Mouse (Mus musculus): ENCODE results near the gene Ren1. TPM values are rescaled to one million over a fixed set of nuclear protein-coding genes. Genes with fewer than 3 reads are reported as not detected.
A peak's percentile ranks its signal among the peaks of the same experiment; 100 is the strongest.

Gene Ren1
- polyA plus RNA-seq, 1 experiment from 2014 or later, result 1.4 TPM

DNA sequence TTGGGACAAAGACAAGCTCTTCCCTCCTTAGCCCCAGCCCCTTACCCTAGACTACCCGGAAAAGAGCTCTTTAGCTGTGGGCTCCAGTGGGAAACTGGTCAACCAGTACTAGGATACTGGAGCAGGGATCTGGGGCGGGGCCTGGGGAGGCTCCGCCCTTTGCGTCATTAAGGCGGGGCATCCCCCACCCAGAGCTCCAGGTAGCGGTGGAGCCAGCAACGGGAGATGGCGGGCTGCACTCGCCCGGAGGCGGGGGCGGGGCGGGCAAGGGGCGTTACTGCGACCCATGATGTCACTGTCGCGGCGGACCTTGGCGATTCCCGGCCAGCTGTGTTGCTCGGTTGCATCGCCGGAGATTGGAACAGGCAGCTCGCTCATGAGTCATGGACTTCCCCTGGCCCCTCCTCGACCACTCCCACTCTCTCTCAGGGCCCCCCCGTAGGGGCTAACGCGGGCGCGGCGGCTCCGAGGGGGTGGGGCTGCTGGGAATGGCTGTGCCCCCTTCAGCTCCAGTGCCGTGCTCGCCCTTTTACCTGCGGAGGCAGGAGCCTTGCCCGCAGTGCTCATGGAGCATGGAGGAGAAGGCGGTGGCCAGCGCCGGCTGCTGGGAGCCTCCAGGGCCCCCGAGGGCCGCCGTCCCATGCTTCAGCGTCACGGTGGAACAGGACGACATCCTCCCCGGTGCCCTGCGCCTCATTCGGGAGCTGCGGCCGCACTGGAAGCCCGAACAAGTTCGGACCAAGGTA, 13.1 kb downstream of the Ren1 start, which contains the start of gene Etnk2:
TSS of gene Etnk2 (plus strand) at position 297 of the 746 bp plus-strand sequence.
- no peaks in the 10 kb centered on the region for H3K9me3 ChIP-seq (ENCODE audit: control insufficient read depth, low read depth, low read length)
- peaks cover 5% of the 10 kb centered on the region for H3K27me3 ChIP-seq (ENCODE audit: control insufficient read depth, insufficient read depth, low read length)
- peaks cover 10% of the 10 kb centered on the region; the same call in 1 of the 2 replicates for H3K4me1 ChIP-seq (ENCODE audit: control insufficient read depth, insufficient read depth, low read length)
- peak within 1 kb of the TSS; percentile 46 for H3K9ac ChIP-seq (replicated peaks; ENCODE audit: low read depth, low read length)
- H3K36me3 ChIP-seq (ENCODE audit: control insufficient read depth, insufficient read depth, low read length), result no peaks in the 10 kb centered on the region
- peak; percentile 78 for ATAC-seq (ENCODE audit: insufficient number of reproducible peaks, insufficient read depth, low FRiP score, low read depth)
- 1% methylated on average over 50 of the region's 52 CpGs for WGBS
- H3K27ac ChIP-seq (ENCODE audit: low read length), result no peak within 1 kb of the TSS
- H3K4me2 ChIP-seq (replicated peaks; ENCODE audit: low read depth, low read length), result peak within 1 kb of the TSS; percentile 99
- peak within 1 kb of the TSS; percentile 54 for H3K4me3 ChIP-seq (ENCODE audit: low read depth, low read length)

DNA sequence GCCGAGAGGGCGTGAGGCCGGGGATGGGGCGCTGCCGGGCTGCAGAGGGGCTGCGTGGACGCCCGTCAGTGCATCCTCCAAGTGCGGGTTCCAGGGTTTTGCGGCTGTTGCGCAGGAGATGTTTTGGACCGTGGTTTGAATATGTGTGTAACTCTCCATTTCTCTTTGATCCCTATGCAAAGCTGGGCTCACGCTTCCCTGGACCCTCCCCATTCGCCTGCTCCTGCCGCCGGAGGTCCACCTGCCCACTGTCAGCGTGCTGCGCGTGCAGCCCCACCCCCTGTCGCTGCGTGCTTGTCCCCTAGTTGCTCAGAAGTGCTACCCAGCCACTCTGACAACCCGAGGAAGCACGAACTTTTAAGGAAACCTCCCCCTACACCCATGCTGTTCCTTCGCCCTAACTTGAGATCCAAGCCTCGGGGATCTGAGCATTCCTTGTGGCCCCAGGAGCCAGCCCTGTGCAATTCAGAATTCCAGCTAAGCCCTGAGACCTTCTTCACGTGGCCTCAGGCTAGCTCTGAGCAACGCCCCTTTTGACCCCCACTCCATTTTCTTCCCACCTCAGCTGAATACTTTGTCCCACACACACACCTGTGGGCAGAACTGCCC, 13.8 kb downstream of the Ren1 start:
- no peak for ATAC-seq (ENCODE audit: insufficient number of reproducible peaks, insufficient read depth, low FRiP score, low read depth)
- Histone ChIP-seq H3K4me1 (ENCODE audit: control insufficient read depth, insufficient read depth, low read length) (peaks cover 10% of the 10 kb centered on the region; the same call in 1 of the 2 replicates), H3K36me3 (ENCODE audit: control insufficient read depth, insufficient read depth, low read length) (no peaks in the 10 kb centered on the region), H3K9me3 (ENCODE audit: control insufficient read depth, low read depth, low read length) (no peaks in the 10 kb centered on the region), H3K9ac (replicated peaks; ENCODE audit: low read depth, low read length) (peak overlapping the region; percentile 46), H3K4me3 (ENCODE audit: low read depth, low read length) (peak overlapping the region; percentile 54), H3K27me3 (ENCODE audit: control insufficient read depth, insufficient read depth, low read length) (peaks cover 5% of the 10 kb centered on the region), H3K4me2 (replicated peaks; ENCODE audit: low read depth, low read length) (peak overlapping the region; percentile 99), H3K27ac (ENCODE audit: low read length) (no peak overlapping the region)
- 4% methylated on average over 27 of the region's 27 CpGs for WGBS

DNA sequence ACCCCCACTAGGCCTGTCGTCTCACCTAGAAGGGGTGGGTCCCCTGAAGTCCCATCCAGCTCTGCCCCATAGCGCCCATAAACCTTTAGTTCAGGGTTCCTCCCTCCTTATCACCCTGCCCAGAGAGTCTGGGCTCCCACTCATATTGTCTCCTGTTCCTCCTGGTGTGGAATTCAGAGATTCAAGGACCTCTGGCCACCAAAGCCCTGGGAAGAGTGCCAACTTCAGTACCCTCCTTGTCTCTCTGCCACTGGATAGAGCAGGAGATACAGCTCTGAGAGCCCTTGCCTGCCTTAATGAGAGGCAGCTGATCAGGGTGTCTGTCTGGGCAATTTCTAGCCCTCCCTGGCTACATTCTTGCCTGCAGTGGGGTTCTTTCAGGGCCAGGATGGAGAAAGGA, 14.6 kb downstream of the Ren1 start:
- no peak overlapping the region; the same call in 1 of the 2 replicates for H3K4me2 ChIP-seq (replicated peaks; ENCODE audit: low read depth, low read length)
- H3K4me3 ChIP-seq (ENCODE audit: low read depth, low read length), result no peak overlapping the region
- no peaks in the 10 kb centered on the region for H3K36me3 ChIP-seq (ENCODE audit: control insufficient read depth, insufficient read depth, low read length)
- ATAC-seq (ENCODE audit: insufficient number of reproducible peaks, insufficient read depth, low FRiP score, low read depth), result no peak
- WGBS, result 49% methylated on average over 2 of the region's 2 CpGs
- no peaks in the 10 kb centered on the region for H3K9me3 ChIP-seq (ENCODE audit: control insufficient read depth, low read depth, low read length)
- peaks cover 10% of the 10 kb centered on the region; the same call in 1 of the 2 replicates for H3K4me1 ChIP-seq (ENCODE audit: control insufficient read depth, insufficient read depth, low read length)
- peaks cover 5% of the 10 kb centered on the region for H3K27me3 ChIP-seq (ENCODE audit: control insufficient read depth, insufficient read depth, low read length)
- H3K27ac ChIP-seq (ENCODE audit: low read length), result no peak overlapping the region
- H3K9ac ChIP-seq (replicated peaks; ENCODE audit: low read depth, low read length), result no peak overlapping the region

DNA sequence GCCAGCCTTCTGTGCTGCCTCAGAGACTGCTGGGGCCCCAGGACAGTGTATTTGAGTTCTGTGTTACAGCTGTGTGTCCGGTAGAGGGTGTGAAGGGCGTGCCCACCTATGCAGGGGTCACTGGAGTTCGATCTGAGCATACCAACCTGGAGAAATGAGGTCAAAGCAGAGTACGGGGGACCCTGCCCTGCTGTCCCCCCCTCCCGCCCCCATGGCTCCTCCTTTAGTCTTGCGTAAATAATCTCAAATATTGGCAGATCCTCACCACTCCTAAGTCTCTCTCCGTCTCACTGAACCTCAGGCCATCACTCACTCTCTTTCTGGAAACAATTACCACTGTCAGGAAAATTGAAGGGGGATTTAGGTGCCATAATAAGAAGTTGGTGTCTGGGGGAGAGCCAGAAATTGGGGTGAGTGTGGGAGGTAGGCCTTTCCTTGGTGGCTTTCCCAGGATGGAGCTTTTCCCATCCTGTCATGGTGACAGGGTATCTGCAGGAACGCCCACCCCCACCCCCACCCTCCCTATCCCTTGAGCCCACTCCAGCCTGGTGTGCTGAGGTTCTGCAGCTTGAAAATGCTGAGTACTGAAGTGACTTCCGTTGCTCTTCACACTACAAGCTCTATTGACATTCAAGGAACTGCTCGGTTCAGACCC, 16.8 kb downstream of the Ren1 start:
- no peak overlapping the region for H3K27ac ChIP-seq (ENCODE audit: low read length)
- peaks cover 5% of the 10 kb centered on the region for H3K27me3 ChIP-seq (ENCODE audit: control insufficient read depth, insufficient read depth, low read length)
- peaks cover 10% of the 10 kb centered on the region; the same call in 1 of the 2 replicates for H3K4me1 ChIP-seq (ENCODE audit: control insufficient read depth, insufficient read depth, low read length)
- no peak overlapping the region for H3K9ac ChIP-seq (replicated peaks; ENCODE audit: low read depth, low read length)
- 29% methylated on average over 10 of the region's 10 CpGs for WGBS
- no peaks in the 10 kb centered on the region for H3K36me3 ChIP-seq (ENCODE audit: control insufficient read depth, insufficient read depth, low read length)
- H3K4me2 ChIP-seq (replicated peaks; ENCODE audit: low read depth, low read length), result no peak overlapping the region
- ATAC-seq (ENCODE audit: insufficient number of reproducible peaks, insufficient read depth, low FRiP score, low read depth), result no peak
- no peaks in the 10 kb centered on the region for H3K9me3 ChIP-seq (ENCODE audit: control insufficient read depth, low read depth, low read length)
- H3K4me3 ChIP-seq (ENCODE audit: low read depth, low read length), result no peak overlapping the region

DNA sequence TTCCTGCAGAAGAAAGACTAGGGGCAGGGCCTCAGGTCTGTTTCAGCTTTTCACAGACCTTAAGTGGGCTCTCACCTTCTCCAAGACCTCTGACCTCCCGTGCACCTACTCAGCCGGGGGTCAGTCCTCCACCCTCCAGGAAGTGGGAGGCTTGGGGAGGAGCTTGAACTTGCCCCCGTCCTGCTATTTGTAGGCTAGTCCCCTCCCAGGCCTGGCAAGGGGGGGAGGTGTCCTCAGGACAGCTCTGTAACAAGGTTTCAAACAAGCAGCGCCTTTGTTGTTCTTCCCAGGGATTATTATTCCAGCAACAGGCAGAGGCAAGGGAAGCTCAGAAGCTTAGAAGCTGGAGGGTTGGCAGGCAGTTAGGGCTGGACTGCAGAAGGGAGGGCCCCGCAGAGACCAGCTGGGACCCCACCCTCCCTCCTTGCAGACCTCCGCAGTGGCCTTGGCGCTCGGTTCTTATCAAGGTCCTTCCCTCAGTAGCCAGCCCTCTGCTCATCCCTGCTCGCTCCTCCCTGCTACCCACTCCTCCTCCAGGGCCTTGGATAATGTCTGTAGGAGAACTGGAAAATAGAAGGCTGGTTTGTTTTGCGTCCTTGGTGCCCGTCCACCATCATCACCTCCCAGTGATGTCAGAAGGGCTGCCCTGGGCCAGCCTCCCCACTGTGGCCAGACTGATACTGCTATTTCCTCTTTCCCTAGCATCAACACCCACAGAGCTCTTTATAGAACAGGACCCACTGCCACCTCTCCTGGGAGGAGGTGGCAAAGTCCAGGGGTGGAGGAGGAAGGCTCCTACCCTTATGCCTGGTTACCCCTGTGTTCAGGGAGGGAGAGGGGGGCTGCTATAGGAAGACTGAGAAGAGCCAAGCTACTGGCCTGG, 17.5 kb downstream of the Ren1 start:
- no peak overlapping the region for H3K4me2 ChIP-seq (replicated peaks; ENCODE audit: low read depth, low read length)
- no peaks in the 10 kb centered on the region for H3K36me3 ChIP-seq (ENCODE audit: control insufficient read depth, insufficient read depth, low read length)
- no peak for ATAC-seq (ENCODE audit: insufficient number of reproducible peaks, insufficient read depth, low FRiP score, low read depth)
- 15% methylated on average over 11 of the region's 11 CpGs for WGBS
- H3K9ac ChIP-seq (replicated peaks; ENCODE audit: low read depth, low read length), result no peak overlapping the region
- H3K27ac ChIP-seq (ENCODE audit: low read length), result no peak overlapping the region
- no peak overlapping the region for H3K4me3 ChIP-seq (ENCODE audit: low read depth, low read length)
- H3K9me3 ChIP-seq (ENCODE audit: control insufficient read depth, low read depth, low read length), result no peaks in the 10 kb centered on the region
- peaks cover 5% of the 10 kb centered on the region for H3K27me3 ChIP-seq (ENCODE audit: control insufficient read depth, insufficient read depth, low read length)
- H3K4me1 ChIP-seq (ENCODE audit: control insufficient read depth, insufficient read depth, low read length), result peaks cover 10% of the 10 kb centered on the region; the same call in 1 of the 2 replicates

DNA sequence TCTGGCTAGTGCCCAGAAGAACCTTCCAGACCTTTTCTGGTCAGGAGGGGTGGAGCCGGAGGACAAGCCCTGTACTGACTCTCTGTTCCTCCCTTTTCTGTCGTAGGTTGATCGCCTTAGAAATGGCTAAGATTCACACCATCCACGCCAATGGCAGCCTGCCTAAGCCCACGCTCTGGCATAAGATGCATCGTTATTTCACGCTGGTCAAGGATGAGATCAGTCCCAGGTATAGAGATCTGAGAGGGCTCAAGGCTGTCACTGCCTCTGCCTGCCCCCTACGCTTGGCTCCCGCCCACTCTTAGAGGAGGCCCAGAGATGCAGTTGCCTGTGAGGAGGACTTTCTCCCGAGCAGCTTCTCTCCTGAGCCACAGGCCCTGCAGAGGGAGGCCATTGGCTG, 18.3 kb downstream of the Ren1 start:
- Histone ChIP-seq H3K4me3 (ENCODE audit: low read depth, low read length) (no peak overlapping the region), H3K4me2 (replicated peaks; ENCODE audit: low read depth, low read length) (no peak overlapping the region), H3K27ac (ENCODE audit: low read length) (no peak overlapping the region), H3K36me3 (ENCODE audit: control insufficient read depth, insufficient read depth, low read length) (no peaks in the 10 kb centered on the region), H3K9me3 (ENCODE audit: control insufficient read depth, low read depth, low read length) (no peaks in the 10 kb centered on the region), H3K27me3 (ENCODE audit: control insufficient read depth, insufficient read depth, low read length) (peaks cover 5% of the 10 kb centered on the region), H3K9ac (replicated peaks; ENCODE audit: low read depth, low read length) (no peak overlapping the region), H3K4me1 (ENCODE audit: control insufficient read depth, insufficient read depth, low read length) (peaks cover 10% of the 10 kb centered on the region; the same call in 1 of the 2 replicates)
- no peak for ATAC-seq (ENCODE audit: insufficient number of reproducible peaks, insufficient read depth, low FRiP score, low read depth)
- 67% methylated on average over 10 of the region's 10 CpGs for WGBS

DNA sequence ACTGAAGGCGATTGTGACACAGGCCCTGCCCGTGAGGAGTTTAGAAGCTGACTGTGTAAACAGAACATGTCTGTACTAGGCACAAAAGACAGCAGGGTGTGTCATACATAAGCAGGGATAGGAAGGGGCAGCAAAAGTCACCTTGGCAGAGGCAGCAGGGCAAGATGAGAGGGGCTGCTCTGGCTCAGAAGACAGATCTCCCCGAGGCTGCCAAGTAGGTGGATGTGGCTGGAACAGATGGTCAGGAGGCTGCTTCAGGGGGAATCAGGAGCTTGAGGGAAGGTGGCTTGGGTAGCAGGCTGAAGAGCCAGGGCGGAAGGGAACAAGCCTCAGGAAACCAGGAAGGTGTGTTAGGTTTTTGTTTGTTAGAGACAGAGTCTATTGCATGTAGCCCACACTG, 20.0 kb downstream of the Ren1 start:
- Histone ChIP-seq H3K4me3 (ENCODE audit: low read depth, low read length) (no peak overlapping the region), H3K36me3 (ENCODE audit: control insufficient read depth, insufficient read depth, low read length) (no peaks in the 10 kb centered on the region), H3K27me3 (ENCODE audit: control insufficient read depth, insufficient read depth, low read length) (no peaks in the 10 kb centered on the region), H3K9me3 (ENCODE audit: control insufficient read depth, low read depth, low read length) (no peaks in the 10 kb centered on the region), H3K4me1 (ENCODE audit: control insufficient read depth, insufficient read depth, low read length) (peaks cover 7% of the 10 kb centered on the region; the same call in 1 of the 2 replicates), H3K9ac (replicated peaks; ENCODE audit: low read depth, low read length) (no peak overlapping the region), H3K4me2 (replicated peaks; ENCODE audit: low read depth, low read length) (no peak overlapping the region), H3K27ac (ENCODE audit: low read length) (peak overlapping the region; percentile 7; the same call in 1 of the 2 replicates)
- WGBS, result 47% methylated on average over 4 of the region's 4 CpGs
- ATAC-seq (ENCODE audit: insufficient number of reproducible peaks, insufficient read depth, low FRiP score, low read depth), result no peak

DNA sequence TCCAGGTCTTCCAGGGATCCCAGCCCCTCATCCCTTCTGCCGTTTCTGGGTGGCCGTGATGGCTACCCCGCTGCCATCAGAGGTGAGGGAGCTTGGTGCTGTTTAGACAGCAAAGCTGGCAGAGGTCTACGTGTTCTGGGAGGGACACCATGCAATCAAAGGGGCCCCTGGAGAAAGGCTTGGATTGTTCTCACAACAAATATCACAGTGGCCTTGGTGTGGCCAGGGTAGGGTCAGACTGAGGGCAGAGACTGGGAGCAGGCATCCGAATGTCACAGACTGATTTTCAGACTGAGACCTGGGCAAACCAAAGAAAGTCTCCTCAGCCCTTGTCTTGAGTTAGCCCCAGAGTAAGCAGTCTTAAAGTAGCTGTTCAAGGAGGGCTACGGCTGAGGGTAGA, 21.1 kb downstream of the Ren1 start:
- no peak overlapping the region for H3K27ac ChIP-seq (ENCODE audit: low read length)

More for the DNA sequence above, 21.1 kb downstream of the Ren1 start:
- Histone ChIP-seq H3K4me3 (ENCODE audit: low read depth, low read length) (no peak overlapping the region), H3K4me2 (replicated peaks; ENCODE audit: low read depth, low read length) (no peak overlapping the region), H3K9me3 (ENCODE audit: control insufficient read depth, low read depth, low read length) (no peaks in the 10 kb centered on the region), H3K9ac (replicated peaks; ENCODE audit: low read depth, low read length) (no peak overlapping the region), H3K36me3 (ENCODE audit: control insufficient read depth, insufficient read depth, low read length) (no peaks in the 10 kb centered on the region), H3K4me1 (ENCODE audit: control insufficient read depth, insufficient read depth, low read length) (peaks cover 7% of the 10 kb centered on the region; the same call in 1 of the 2 replicates), H3K27me3 (ENCODE audit: control insufficient read depth, insufficient read depth, low read length) (no peaks in the 10 kb centered on the region)
- 67% methylated on average over 6 of the region's 6 CpGs for WGBS
- no peak for ATAC-seq (ENCODE audit: insufficient number of reproducible peaks, insufficient read depth, low FRiP score, low read depth)

All from stomach, embryonic 14.5 days (tissue).